Mouse (Mus musculus) layer of hippocampus, adult 18-20 months (tissue): Measurements from ENCODE around the gene Cbarp. TPM values are rescaled to one million over a fixed set of nuclear protein-coding genes. Genes with fewer than 3 reads are reported as not detected.

Source experiments
- DNase-seq, 2 experiments: peaks; one replicate each; pipeline ENCODE4 v3.0.0; 2022; ENCODE audit warnings: low spot score in 2 of 2
- total RNA-seq, 2 experiments: library from RNA; stranded (reverse); gene quantifications; 2 replicates each; pipeline ENCODE4 v1.2.3; 2021

The Cbarp gene
- total RNA-seq, 2 experiments from 2014 or later = 362 to 363 TPM

DNA sequence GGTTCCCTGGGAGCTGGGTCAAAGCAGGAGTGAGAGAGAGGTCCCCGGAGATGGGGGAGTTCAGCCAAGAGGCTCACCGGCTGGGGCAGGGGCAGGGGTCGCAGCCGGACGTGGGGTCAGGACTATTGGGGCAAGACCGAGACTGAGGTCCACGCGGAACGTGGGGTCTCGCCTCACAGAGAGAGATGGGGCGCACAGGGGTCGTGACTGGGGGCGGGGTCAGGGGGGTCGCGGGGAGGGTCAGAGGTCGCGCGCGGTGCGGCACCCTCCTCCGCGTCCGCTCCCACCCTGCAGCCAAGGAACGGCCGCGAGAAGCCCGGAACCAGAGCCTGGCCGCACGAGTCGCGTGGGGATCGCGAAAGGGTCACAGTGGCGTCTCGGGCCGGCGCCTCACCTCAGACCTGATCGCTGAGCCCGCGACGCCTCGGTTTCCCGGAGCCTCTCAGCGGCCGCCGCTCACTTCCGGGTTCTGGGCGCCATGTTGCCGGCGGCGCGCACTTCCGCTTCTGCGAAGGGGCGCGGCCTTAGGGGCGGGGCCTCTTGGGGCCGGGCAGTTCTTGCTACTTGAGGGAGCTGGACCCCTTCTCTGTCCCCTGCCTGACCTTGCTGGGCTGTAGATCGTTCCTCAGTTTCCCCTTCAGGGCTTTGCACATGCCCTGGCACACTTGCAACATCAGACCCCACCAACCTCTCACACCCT is 38.3 kb downstream of the Cbarp start:
- peak; percentile 64 to 77 for DNase-seq

GRCm38 (mm10) chr10:80100982-80101381 is 39.7 kb downstream of the Cbarp start:
- no peak for DNase-seq

GRCm38 (mm10) chr10:80098630-80099029 is 42.0 kb downstream of the Cbarp start:
- no peak for DNase-seq

DNA sequence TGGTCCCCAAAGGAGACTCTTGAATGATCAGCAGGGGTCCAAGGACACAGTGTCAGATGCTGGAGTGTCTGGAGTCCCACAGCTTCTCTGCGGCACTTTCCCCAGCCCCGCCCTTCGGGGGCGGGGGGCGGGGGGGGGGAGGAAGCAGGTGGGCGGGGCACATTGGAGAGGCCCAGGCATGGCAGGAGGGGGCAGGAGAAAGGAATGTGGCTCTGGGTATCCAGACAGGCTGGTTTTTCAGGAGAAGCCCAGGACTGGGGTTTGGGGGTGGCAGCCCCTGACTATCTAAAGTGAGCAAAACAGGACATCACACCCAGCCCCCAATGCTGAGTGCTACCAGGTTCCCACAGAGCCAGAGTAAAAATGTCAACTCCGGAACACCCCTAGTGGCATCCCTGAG is 43.4 kb downstream of the Cbarp start:
- DNase-seq = no peak

DNA sequence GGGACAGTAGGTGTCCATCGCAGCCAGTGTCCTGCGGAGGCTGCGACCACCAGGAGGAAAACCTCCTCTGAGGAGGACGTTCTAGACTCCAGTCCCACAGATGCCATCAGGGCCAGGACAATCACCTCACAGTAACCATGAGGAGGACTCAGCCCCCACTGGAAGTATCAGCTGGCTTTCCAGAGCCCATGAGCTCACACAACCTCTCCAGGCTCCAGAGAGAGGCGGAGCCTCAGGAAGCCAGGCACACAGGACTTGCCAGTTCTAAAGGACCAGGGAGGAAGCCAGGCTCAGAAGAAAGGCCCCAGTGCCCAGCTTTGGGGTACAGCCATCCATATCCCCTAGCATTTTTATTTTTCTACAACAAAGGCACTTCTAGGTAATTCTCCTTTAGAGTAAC is 45.1 kb downstream of the Cbarp start:
- no peak for DNase-seq

DNA sequence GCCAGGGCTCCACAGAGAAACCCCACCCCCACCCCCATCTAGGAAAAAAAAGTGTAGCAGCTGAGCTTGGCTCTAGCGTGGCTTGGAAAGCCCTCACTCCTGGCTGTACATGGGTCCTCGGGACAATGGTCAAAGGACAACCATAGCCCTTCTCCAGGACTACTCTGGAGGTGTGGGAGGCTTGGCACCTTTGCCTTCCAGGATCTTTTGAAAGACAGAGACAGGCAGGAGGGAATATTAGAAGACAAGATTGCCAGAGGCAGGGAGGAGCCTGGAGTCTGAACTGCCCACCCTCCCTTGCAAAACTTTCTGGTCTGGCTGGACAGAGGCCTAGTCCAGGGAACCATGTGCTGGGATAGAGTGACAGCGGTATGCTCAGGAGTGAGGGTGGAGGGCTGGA is 46.0 kb downstream of the Cbarp start:
- DNase-seq = no peak

GRCm38 (mm10) chr10:80094085-80094484 is 46.5 kb downstream of the Cbarp start:
- no peak for DNase-seq

DNA sequence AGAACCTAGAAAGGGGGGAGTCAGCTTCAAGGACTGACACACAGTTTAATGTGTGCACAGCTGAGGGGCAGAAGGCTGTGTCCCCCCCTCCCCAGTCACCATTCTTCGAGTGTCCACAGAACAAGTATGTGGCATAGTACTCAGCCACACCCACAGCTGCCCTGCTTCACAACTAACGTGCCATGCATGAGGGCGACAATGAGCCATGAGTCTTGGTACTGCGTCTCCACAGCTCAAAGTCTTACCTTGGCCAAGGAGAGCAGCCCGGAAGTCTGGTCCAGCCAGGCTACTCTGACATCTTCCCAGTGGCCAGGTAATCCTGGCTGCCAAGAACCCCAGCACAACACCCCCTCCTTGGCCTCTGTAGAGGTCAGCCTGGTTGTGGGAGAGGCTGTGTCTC is 47.9 kb downstream of the Cbarp start:
- DNase-seq = no peak

GRCm38 (mm10) chr10:80091527-80091926 is 49.1 kb downstream of the Cbarp start:
- no peak for DNase-seq

DNA sequence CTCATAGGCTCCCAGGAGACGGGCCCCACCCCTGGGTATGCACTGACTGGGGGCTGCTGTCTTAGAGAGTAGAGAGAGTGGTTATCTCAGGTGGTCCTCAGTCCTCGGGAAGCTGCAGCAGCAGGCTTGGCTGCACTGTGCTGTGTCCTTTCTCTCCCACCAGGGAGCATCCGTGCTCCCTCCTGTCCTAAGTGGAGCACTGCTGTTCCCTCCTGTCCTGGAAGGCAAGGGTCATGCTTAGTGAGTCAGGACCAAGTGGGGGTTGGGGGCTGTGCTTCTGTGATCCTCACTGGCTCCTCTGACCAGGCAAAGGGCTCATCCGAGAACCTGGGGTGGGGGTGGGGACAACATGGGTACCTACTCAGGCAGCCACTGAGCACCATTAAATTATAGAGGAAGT is 51.5 kb downstream of the Cbarp start:
- no peak for DNase-seq

DNA sequence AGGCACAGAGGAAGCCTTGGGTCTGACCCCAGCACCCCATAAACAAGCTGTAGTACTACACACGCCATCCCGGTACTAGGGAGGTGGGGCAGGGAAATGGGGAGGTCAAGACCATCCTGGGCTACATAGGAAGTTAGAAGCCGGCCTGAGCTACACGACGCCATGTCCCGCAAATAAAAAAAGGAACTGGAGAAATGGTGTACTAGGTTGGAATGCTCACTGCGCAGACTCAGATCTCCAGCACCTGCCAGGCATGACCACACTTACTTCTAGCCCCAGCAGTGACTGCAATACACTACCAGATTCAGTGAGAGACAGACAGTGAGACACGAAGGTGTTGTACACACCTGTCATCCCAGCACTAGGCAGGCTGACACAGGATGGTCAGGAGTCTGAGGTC is 53.2 kb downstream of the Cbarp start:
- DNase-seq = no peak

- no peak for DNase-seq
Observed at GRCm38 (mm10) chr10:80086847-80087246, 53.8 kb downstream of the Cbarp start.

DNA sequence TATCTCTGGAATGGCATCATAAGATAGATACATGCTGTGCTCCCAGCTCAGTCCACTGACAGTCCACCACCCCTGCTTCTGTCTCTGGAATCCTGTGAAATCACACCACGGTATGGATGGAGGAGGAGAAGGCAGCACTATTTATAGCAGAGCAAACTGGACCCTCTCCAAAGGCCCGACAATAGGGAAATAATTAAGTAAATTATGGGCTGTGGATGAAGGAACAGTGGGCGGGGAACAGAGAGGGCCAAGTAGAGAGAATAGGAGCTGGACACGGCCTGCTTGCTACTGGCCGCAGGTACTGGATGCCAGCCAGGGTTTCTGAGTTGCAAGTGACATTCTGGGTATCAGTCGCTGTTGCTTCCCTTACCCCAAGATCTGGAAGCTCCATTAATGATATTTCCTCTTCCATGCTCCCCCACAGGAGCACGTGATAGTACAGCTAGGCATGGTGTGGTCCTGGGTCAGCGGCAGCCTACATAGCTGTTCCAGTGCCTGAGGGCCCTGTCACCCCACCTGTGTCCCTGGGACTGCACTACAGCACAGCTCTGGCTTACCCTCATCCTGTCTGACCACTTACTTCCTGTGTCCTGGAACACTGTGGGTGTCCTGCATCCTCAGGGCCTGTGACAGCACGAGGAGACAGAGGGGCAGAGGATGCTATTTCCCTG is 55.7 kb downstream of the Cbarp start:
- DNase-seq = peak in 1 of 2 experiments; percentile 34

DNA sequence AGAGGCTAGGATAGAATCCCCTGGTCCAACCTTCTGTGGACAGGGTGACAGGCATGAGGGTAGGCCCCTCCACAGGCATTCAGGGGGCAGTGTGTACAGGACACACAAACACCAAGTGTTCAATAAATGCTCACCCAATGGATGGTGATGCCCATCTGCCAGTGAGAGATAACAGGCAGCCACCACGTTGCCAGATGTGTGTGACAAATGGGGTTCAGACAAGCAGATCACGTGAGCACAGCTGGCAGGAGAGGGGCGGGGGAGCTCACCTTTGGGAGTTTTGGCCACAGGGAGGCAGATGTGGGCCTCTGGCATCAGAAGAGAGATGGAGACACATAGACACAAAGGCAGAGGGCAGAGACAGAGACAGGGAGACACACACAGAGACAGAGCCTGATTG is 59.6 kb downstream of the Cbarp start:
- no peak for DNase-seq

Other genes starting within 250 kb of the Cbarp start
- gene Cfd, start 250.0 kb downstream of the Cbarp start, total RNA-seq = not detected
- gene Med16, start 231.9 kb downstream of the Cbarp start, total RNA-seq = 10 to 100 TPM; 53.8 to 55.2 TPM
- not detected for gene Gm26602, start 230.0 kb downstream of the Cbarp start, total RNA-seq
- 1 to 10 TPM; 6.7 to 7.8 TPM for gene Kiss1r, start 223.9 kb downstream of the Cbarp start, total RNA-seq
- 100 to 1,000 TPM; 366 to 401 TPM for gene R3hdm4, start 219.6 kb downstream of the Cbarp start, total RNA-seq
- 1 to 10 TPM; 5.5 to 5.8 TPM for gene Arid3a, start 213.8 kb downstream of the Cbarp start, total RNA-seq
- 10 to 100 TPM; 40.3 to 42.1 TPM for gene Wdr18, start 180.7 kb downstream of the Cbarp start, total RNA-seq
- gene Grin3b, start 170.1 kb downstream of the Cbarp start, total RNA-seq = under 1 TPM in 1 of 2 experiments, not detected in 1; 0.15 TPM
- 100 to 1,000 TPM; 118 to 123 TPM for gene Tmem259, start 156.5 kb downstream of the Cbarp start, total RNA-seq
- gene Cnn2, start 152.3 kb downstream of the Cbarp start, total RNA-seq = 1 to 10 TPM; 3.6 to 5.2 TPM
- gene Abca7, start 144.3 kb downstream of the Cbarp start, total RNA-seq = 10 to 100 TPM; 10.2 to 12.0 TPM
- gene Arhgap45, start 124.2 kb downstream of the Cbarp start, total RNA-seq = 1 to 10 TPM; 4.1 to 4.2 TPM
- gene Polr2e, start 101.0 kb downstream of the Cbarp start, total RNA-seq = 10 to 100 TPM; 88.2 to 93.9 TPM
- 100 to 1,000 TPM; 509 to 545 TPM for gene Gpx4, start 93.7 kb downstream of the Cbarp start, total RNA-seq
- gene Sbno2, start 35.3 kb downstream of the Cbarp start, total RNA-seq = 10 to 100 TPM; 16.3 to 16.9 TPM
- 100 to 1,000 TPM; 101 to 102 TPM for gene Stk11, start 25.0 kb downstream of the Cbarp start, total RNA-seq
- gene Atp5d, start 2.2 kb downstream of the Cbarp start, total RNA-seq = 100 to 1,000 TPM; 354 to 359 TPM
- 10 to 100 TPM; 59.4 to 68.4 TPM for gene Midn, start 7.4 kb upstream of the Cbarp start, total RNA-seq
- gene Cirbp, start 25.1 kb upstream of the Cbarp start, total RNA-seq = 10 to 100 TPM; 60.7 to 76.4 TPM
- 1 to 10 TPM; 6.4 to 6.5 TPM for gene 1600002K03Rik, start 32.1 kb upstream of the Cbarp start, total RNA-seq
- 10 to 100 TPM in 1 of 2 experiments, 1 to 10 TPM in 1; 8.9 to 10.1 TPM for gene Efna2, start 38.6 kb upstream of the Cbarp start, total RNA-seq
- 10 to 100 TPM; 37.4 to 45.1 TPM for gene Mum1, start 85.6 kb upstream of the Cbarp start, total RNA-seq
- 100 to 1,000 TPM; 218 to 228 TPM for gene Ndufs7, start 108.3 kb upstream of the Cbarp start, total RNA-seq
- 10 to 100 TPM; 24.5 to 26.7 TPM for gene Gamt, start 120.2 kb upstream of the Cbarp start, total RNA-seq
- 10 to 100 TPM; 77.2 to 83.0 TPM for gene Dazap1, start 120.7 kb upstream of the Cbarp start, total RNA-seq
- gene Rps15, start 151.6 kb upstream of the Cbarp start, total RNA-seq = 1,000 to 10,000 TPM in 1 of 2 experiments, 100 to 1,000 TPM in 1; 997 to 1,043 TPM
- gene Apc2, start 155.1 kb upstream of the Cbarp start, total RNA-seq = 10 to 100 TPM; 94.5 to 95.5 TPM
- 10 to 100 TPM; 25.0 to 25.9 TPM for gene 2310011J03Rik, start 179.7 kb upstream of the Cbarp start, total RNA-seq
- gene Pcsk4, start 188.7 kb upstream of the Cbarp start, total RNA-seq = 1 to 10 TPM; 3.5 to 3.8 TPM
- gene Reep6, start 189.1 kb upstream of the Cbarp start, total RNA-seq = 10 to 100 TPM; 10.3 to 10.9 TPM
- 1 to 10 TPM; 5.6 to 6.9 TPM for gene Adamtsl5, start 207.6 kb upstream of the Cbarp start, total RNA-seq
- 10 to 100 TPM; 30.3 to 30.5 TPM for gene Plk5, start 215.6 kb upstream of the Cbarp start, total RNA-seq
- gene Mex3d, start 246.8 kb upstream of the Cbarp start, total RNA-seq = 10 to 100 TPM; 17.9 to 19.1 TPM